In genomic region chr19:41800986-41801741, GRCm38 (mm10) we compare ENCODE assay signal across 7 mouse cellular contexts. TPM values are rescaled to one million over a fixed set of nuclear protein-coding genes. Genes with fewer than 3 reads are reported as not detected.
DNase-seq lines count a peak whose midpoint lies in the region; ATAC-seq and TF ChIP-seq lines count a peak whose summit lies in the region.

No protein-coding gene starts in this region.

- TF ChIP-seq CTCF in lung, embryonic 14.5 days (IDR thresholded peaks at IDR 0.05; ENCODE audit: low read depth), result no peak

- peak overlapping the region; percentile 85 for H3K9ac ChIP-seq in lung, embryonic 14.5 days
- H3K9ac ChIP-seq in embryonic facial prominence, embryonic 15.5 days, result peak overlapping the region; percentile 70
- H3K9ac ChIP-seq in neural tube, embryonic 13.5 days, result peak overlapping the region; percentile 76

- peak; percentile 45 for DNase-seq in lung, embryonic 14.5 days
- no peak for DNase-seq in lung, postnatal 10 days
- DNase-seq in layer of hippocampus, postnatal 36 days, result no peak
- no peak for DNase-seq in cerebellum, adult 9-11 months

- no peaks in the 10 kb centered on the region for H3K27me3 ChIP-seq in lung, embryonic 14.5 days (ENCODE audit: insufficient read depth, low read length)
- H3K27me3 ChIP-seq in embryonic facial prominence, embryonic 15.5 days, result no peaks in the 10 kb centered on the region
- H3K27me3 ChIP-seq in neural tube, embryonic 13.5 days, result no peaks in the 10 kb centered on the region

- peak overlapping the region; percentile 70 for H3K4me2 ChIP-seq in lung, embryonic 14.5 days
- H3K4me2 ChIP-seq in embryonic facial prominence, embryonic 15.5 days (replicated peaks), result peak overlapping the region; percentile 82
- H3K4me2 ChIP-seq in neural tube, embryonic 13.5 days, result peak overlapping the region; percentile 82

- 2% methylated on average over 26 of the region's 26 CpGs for WGBS in lung, embryonic 14.5 days
- 3% methylated on average over 26 of the region's 26 CpGs for WGBS in embryonic facial prominence, embryonic 15.5 days
- WGBS in neural tube, embryonic 13.5 days, result 4% methylated on average over 26 of the region's 26 CpGs

- H3K4me3 ChIP-seq in lung, embryonic 14.5 days (ENCODE audit: low read depth, low read length), result peak overlapping the region; percentile 81
- peak overlapping the region; percentile 75 for H3K4me3 ChIP-seq in embryonic facial prominence, embryonic 15.5 days (replicated peaks)
- H3K4me3 ChIP-seq in neural tube, embryonic 13.5 days, result peak overlapping the region; percentile 82

- H3K27ac ChIP-seq in lung, embryonic 14.5 days (ENCODE audit: low read depth), result peak overlapping the region; percentile 63
- H3K27ac ChIP-seq in embryonic facial prominence, embryonic 15.5 days (replicated peaks), result 0 out of 2 replicates have a peak overlapping the region, but pooled peaks have one; percentile 56
- H3K27ac ChIP-seq in neural tube, embryonic 13.5 days (replicated peaks), result peak overlapping the region; percentile 79

- H3K36me3 ChIP-seq in lung, embryonic 14.5 days (ENCODE audit: insufficient read depth), result no peaks in the 10 kb centered on the region
- H3K36me3 ChIP-seq in embryonic facial prominence, embryonic 15.5 days, result no peaks in the 10 kb centered on the region
- H3K36me3 ChIP-seq in neural tube, embryonic 13.5 days, result no peaks in the 10 kb centered on the region

- no peaks in the 10 kb centered on the region for H3K9me3 ChIP-seq in lung, embryonic 14.5 days (ENCODE audit: low read depth, low read length)
- H3K9me3 ChIP-seq in embryonic facial prominence, embryonic 15.5 days (replicated peaks), result no peaks in the 10 kb centered on the region
- no peaks in the 10 kb centered on the region for H3K9me3 ChIP-seq in neural tube, embryonic 13.5 days

- H3K4me1 ChIP-seq in lung, embryonic 14.5 days (ENCODE audit: insufficient read depth), result 0 out of 2 replicates have a peak, but pooled peaks cover 5% of the 10 kb centered on the region
- H3K4me1 ChIP-seq in embryonic facial prominence, embryonic 15.5 days, result peaks cover 22% of the 10 kb centered on the region
- peaks cover 21% of the 10 kb centered on the region for H3K4me1 ChIP-seq in neural tube, embryonic 13.5 days (replicated peaks)

- no peak; the same call in 1 of the 2 replicates for ATAC-seq in lung, embryonic 14.5 days (ENCODE audit: insufficient read depth)
- peak; percentile 32 for ATAC-seq in embryonic facial prominence, embryonic 15.5 days (ENCODE audit: insufficient number of reproducible peaks, low FRiP score, low TSS enrichment, low read depth)
- ATAC-seq in inflammation-experienced regulatory T-cells, adult 6 months, result peak; percentile 1
- ATAC-seq in neural tube, embryonic 13.5 days (ENCODE audit: low read depth), result no peak

RNA-seq across cellular contexts. Expression of gene Arhgap19, which starts 0.7 kb away (rescaled TPM):
- 39.2 and 40.9 TPM in 2 replicates for polyA plus RNA-seq in lung, embryonic 14.5 days (2014; fragmentation: Nextera tagmentation; extraction: Ambion mirVana)
- polyA plus RNA-seq in embryonic facial prominence, embryonic 15.5 days (2015; fragmentation: Nextera tagmentation; extraction: Ambion mirVana), result 17.3 and 17.5 TPM in 2 replicates
- polyA plus RNA-seq in inflammation-experienced regulatory T-cells, adult 6 months (2017; shearing (Covaris generic)), result 10 to 100 TPM in 1 of 3 experiments, 1 to 10 TPM in 2; 2.7 to 21.2 (median 2.7) TPM
- 6.2 and 7.6 TPM in 2 replicates for polyA plus RNA-seq in neural tube, embryonic 13.5 days (2015; fragmentation: Nextera tagmentation; extraction: Ambion mirVana)
- 1 to 10 TPM; 2.9 to 3.0 TPM for total RNA-seq in layer of hippocampus, postnatal 36 days (2021)

RNA-seq across cellular contexts. Expression of gene Frat1, which starts 28.6 kb away (rescaled TPM):
- 4.4 and 4.5 TPM in 2 replicates for polyA plus RNA-seq in lung, embryonic 14.5 days (2014; fragmentation: Nextera tagmentation; extraction: Ambion mirVana)
- 6.6 and 7.0 TPM in 2 replicates for polyA plus RNA-seq in embryonic facial prominence, embryonic 15.5 days (2015; fragmentation: Nextera tagmentation; extraction: Ambion mirVana)
- 10 to 100 TPM in 2 of 3 experiments, 1 to 10 TPM in 1; 7.8 to 24.9 (median 21.2) TPM for polyA plus RNA-seq in inflammation-experienced regulatory T-cells, adult 6 months (2017; shearing (Covaris generic))
- 22.0 and 24.8 TPM in 2 replicates for polyA plus RNA-seq in neural tube, embryonic 13.5 days (2015; fragmentation: Nextera tagmentation; extraction: Ambion mirVana)
- 10 to 100 TPM; 17.5 to 20.5 TPM for total RNA-seq in layer of hippocampus, postnatal 36 days (2021)

RNA-seq across cellular contexts. Expression of gene Frat2, which starts 46.8 kb away (rescaled TPM):
- 2.4 and 2.6 TPM in 2 replicates for polyA plus RNA-seq in lung, embryonic 14.5 days (2014; fragmentation: Nextera tagmentation; extraction: Ambion mirVana)
- 5.6 and 7.1 TPM in 2 replicates for polyA plus RNA-seq in embryonic facial prominence, embryonic 15.5 days (2015; fragmentation: Nextera tagmentation; extraction: Ambion mirVana)
- polyA plus RNA-seq in inflammation-experienced regulatory T-cells, adult 6 months (2017; shearing (Covaris generic)), result 1 to 10 TPM in 2 of 3 experiments, under 1 TPM in 1; 0.33 to 1.5 (median 1.3) TPM
- polyA plus RNA-seq in neural tube, embryonic 13.5 days (2015; fragmentation: Nextera tagmentation; extraction: Ambion mirVana), result 10.2 and 11.7 TPM in 2 replicates
- total RNA-seq in layer of hippocampus, postnatal 36 days (2021), result 10 to 100 TPM; 14.0 to 16.4 TPM

RNA-seq across cellular contexts. Expression of gene Slit1, which starts 57.7 kb away (rescaled TPM):
- 0.08 and 0.24 TPM in 2 replicates for polyA plus RNA-seq in lung, embryonic 14.5 days (2014; fragmentation: Nextera tagmentation; extraction: Ambion mirVana)
- polyA plus RNA-seq in embryonic facial prominence, embryonic 15.5 days (2015; fragmentation: Nextera tagmentation; extraction: Ambion mirVana), result 0.64 and 1.1 TPM in 2 replicates
- polyA plus RNA-seq in inflammation-experienced regulatory T-cells, adult 6 months (2017; shearing (Covaris generic)), result not detected
- 34.2 and 35.8 TPM in 2 replicates for polyA plus RNA-seq in neural tube, embryonic 13.5 days (2015; fragmentation: Nextera tagmentation; extraction: Ambion mirVana)
- 100 to 1,000 TPM; 212 to 242 TPM for total RNA-seq in layer of hippocampus, postnatal 36 days (2021)

Comparison
In these comparisons a context has a peak if more than half of its experiments do, and no peak if none do; other contexts are left out.
1. ATAC-seq: peak in embryonic facial prominence, embryonic 15.5 days (single experiment) and inflammation-experienced regulatory T-cells, adult 6 months (single experiment); none in lung, embryonic 14.5 days (single experiment) and neural tube, embryonic 13.5 days (single experiment).
2. Peak in every context shown above with its lines, with median percentiles within 50 percentile points of each other: H3K27ac ChIP-seq, H3K4me2 ChIP-seq, H3K4me3 ChIP-seq and H3K9ac ChIP-seq.